Mouse (Mus musculus): ENCODE measurements around the gene Sdhaf2.

Gene Sdhaf2

DNA sequence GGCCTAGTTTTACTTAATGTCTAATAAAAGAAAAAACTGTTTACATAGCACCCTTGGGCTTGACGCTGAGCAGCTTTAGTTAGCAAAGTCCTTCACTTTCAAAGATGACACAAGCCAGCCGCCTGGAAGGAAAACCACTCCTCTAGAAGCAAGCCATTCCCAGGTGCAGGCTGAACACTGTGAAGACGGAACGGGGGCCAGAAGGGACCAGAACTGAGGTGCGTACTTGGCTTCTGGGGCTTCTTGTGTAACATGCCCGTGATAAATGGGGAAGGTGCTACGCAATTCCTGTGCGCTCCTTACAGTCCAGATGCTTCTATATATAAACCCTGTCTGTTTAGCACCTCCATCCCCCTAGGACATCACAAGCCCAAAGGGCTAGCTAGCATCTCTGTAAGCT is 25.4 kb downstream of the Sdhaf2 start:
- no peak for DNase-seq (ENCODE audit: low read depth in 1 of 2, low spot score in 2 of 2)

DNA sequence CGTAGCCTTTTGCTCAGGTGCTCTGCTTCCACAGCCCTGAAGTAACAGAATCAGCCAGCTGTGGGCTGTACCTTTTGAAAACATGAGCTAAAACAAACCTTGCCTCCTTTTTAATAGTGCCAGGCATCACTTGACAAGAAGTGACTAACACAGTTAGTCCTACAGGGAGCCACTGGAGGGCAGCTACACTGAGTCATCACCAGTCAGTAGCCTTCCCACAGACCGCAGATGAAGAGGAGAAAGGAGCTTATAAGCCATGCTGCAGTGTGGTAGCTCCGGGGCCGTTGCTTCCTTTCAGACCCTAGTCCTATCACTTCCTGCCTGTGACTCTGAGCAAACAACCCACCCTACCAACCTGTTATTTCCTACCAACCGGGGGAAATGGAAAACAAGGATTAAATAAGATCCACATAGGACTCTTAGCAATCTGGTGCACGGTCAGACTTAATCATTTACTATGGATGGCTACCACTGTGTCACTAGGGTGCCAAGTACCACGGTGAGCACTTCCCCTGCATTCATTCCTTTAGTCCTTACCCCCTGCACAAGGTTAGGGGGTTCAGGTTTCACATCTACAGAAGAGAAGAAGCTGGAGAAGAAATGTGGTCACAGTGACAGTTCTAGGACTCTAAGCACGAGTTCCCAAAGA is 28.3 kb downstream of the Sdhaf2 start:
- no peak for DNase-seq (ENCODE audit: low read depth in 1 of 2, low spot score in 2 of 2)

DNA sequence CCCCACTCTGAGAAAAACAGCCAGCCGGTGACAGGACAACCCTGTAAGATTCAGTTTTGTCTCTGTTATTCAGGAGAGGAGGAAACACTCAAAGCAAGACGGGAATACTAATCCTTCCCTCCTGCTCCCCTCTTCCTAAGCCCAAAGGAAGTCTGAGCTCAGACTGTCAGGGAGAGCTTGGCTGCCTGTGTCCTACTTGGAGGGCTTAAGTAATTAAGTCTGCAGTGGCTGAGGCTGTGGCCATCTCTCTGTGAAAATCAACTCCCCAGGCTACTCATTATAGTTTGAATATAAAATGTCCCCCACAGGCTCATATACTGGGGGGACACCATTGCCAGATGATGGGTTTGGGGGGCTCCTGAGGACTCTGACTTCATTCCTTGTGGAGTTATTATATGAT is 29.0 kb downstream of the Sdhaf2 start:
- no peak for DNase-seq (ENCODE audit: low read depth in 1 of 2, low spot score in 2 of 2)

DNA sequence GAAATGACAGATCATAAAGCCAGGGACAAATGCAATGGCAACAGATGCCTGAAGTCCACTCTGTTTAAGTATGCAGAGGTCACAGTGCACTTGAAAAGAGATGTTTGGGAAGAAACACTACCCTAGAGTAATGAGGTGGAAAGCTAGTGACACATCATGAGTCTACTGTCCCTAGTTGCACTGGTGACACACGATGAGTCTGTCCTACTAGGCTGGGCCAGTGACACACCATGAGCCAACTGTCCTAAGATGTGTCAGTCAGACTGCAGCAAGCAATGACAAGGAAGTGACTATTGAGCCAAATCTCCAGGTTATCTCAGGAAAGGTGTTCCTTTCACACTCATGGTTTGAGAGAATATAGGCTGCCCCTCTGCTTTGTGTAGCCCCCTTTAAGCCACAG is 30.3 kb downstream of the Sdhaf2 start:
- DNase-seq (ENCODE audit: low read depth in 1 of 2, low spot score in 2 of 2): no peak

DNA sequence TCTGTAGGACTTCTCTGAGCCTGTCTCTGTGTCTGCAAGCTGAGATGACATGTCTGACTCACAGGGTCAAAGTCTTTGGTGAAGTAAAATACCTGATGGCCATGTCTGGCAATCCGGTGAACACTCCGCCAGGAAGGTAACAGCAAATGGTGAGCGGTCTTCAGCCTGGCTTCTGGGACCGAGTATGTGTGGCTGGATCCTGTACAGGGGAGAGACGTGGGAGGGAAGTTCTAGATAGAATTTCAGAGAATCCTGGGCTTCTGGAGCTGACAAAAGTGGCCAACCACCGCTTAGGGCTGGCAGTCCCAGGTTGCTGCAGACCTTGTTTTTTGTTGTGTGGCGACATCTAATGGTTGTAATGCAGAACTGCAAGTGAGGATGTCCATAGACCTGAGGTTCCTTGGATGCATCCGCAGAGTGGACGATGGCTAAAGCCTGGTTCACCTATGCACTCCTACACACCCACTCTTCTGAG is 39.6 kb downstream of the Sdhaf2 start:
- no peak for DNase-seq (ENCODE audit: low read depth in 1 of 2, low spot score in 2 of 2)

DNA sequence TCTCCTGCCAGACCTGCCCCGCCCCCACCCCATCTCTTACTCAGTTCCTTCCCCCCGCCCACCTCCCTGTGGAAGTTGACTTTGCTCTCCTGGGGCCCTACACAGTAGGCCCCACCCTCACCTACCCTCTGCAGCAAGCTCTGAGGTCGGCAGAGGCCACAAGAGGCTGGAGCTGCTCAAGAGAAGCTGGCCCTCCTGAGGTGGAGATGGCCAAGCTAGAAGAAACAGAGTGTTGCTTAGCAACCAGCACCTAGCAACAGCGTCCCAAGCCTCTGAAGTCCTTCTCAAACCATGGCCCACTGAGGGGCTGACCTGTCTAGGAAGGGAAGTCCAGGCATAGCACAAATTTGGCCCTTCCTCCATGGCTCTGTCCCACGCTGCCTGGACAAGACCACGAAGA is 43.2 kb downstream of the Sdhaf2 start, which contains the start of gene Ppp1r32:
Gene Ppp1r32, minus strand, starts transcription at position 226 of the 400 bp plus-strand sequence.
- no peak for DNase-seq (ENCODE audit: low read depth in 1 of 2, low spot score in 2 of 2)

DNA sequence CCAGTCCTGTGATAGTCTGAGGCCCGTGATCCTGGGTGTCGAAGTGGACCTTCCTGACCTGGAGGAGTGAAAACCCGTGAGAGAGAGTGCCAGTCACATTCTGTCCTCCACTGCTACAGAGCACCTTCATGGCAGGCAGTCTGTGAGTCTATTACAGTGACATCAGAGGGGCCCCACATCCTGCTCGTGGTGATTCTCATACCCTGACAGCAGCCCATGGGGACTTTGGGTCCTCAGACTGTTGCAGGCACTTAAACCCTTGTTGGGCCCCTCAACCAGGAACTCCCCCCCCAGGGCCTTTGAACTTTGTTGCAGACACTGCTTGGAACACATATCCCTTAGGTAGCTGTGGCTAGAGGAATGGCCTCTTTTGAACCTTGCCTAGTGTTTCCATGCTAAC is 46.4 kb downstream of the Sdhaf2 start:
- no peak for DNase-seq (ENCODE audit: low read depth in 1 of 2, low spot score in 2 of 2)

DNA sequence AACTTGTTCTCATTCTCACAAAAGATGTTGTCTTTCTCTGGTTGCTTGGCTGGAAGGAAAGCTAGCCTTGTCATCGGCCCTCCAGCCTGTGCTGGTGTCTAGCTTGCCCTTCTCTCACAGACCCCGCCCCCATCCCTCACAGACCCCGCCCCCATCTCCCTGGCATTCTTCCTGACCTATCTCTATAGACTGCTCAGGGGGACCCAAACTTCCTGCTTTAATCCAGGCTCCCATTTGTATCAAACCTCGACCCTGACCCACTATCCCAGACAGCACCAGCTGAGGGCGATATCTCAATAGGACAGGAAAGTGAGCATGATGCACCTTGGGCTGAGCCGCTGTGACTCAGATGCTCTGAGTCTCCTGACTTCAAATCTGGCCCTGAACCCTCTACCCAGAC is 52.2 kb downstream of the Sdhaf2 start:
- DNase-seq (ENCODE audit: low read depth in 1 of 2, low spot score in 2 of 2): no peak

DNA sequence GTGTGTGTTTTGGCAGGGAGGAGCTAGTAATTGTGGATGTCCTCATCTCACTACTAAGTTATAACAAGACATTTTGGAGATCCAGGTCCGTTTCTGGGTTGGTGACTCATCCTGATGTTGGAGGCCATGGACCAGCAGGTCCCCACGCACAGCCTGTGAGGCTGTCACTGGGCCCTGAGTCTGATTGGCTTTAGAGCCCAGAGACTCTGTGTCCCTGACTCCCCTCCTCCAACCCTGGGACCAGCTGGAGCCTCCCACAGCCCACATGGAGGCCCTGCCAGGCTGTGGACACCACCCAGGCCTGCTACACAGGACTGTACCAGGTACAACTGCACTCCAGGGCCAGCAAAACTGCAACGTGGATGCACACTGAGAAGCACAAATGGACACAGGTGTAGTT is 53.0 kb downstream of the Sdhaf2 start:
- DNase-seq (ENCODE audit: low read depth in 1 of 2, low spot score in 2 of 2): no peak

DNA sequence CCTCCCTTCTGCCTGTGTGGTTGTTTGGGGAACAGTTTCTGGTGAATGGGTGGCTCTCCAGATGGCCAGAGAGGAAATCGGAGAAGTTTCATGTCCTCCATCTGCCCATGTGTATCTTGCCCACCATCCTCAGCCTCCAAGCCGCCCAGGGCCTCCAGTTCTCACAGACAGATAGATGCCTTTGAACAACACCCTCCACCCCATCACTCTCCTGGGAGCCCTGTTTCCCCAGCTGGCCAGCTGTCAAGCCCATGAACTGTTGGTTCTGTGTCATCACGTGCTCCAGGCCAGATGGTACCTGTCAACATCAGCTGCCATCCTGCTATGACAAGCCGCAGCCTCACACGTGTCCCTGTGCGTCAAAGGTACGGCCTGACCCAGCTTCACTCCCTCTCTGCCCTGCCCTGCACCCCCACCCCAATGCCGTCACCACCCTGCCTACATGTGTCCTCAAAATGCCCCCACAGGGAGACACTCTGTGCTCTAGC is 56.7 kb downstream of the Sdhaf2 start:
- DNase-seq (ENCODE audit: low read depth in 1 of 2, low spot score in 2 of 2): no peak

DNA sequence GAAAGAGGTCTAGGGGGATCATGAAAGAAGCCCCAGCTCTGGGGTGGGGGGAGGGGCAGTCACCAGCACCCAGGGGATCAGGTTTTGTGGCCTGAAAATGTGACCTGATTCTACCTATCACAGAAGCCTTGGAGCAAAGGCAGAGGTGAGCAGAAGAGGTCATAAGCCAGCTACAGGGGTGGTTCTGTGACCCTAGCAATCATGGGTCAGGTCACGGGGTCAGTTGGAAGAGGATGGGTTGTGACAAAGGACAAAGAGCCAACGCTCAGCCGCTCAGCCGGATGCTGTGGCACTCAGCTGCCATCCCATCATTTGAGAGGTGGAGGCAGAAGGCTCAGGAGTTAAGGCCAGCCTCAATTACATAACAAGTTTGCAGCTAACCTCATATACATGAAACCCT is 61.5 kb downstream of the Sdhaf2 start:
- DNase-seq (ENCODE audit: low read depth in 1 of 2, low spot score in 2 of 2): no peak

DNA sequence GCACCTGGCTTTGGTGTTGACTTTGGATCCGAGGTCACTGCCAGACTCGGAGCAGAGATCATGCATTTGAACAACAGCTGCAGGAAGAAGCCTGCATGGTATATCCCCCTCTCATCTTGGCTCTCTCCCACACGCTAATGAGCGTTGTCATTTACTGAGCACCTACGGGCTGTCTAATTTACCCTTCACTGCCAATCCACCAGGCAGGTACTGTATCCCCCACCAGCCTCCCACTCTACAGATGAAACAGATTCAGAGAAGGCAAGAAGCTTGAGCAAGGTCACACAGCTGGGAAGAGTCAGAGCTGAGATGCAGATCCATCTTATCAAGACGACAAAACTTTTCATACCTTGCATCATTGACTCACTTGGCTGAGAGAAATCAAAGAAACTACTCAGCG is 64.4 kb downstream of the Sdhaf2 start:
- no peak for DNase-seq (ENCODE audit: low read depth in 1 of 2, low spot score in 2 of 2)

DNA sequence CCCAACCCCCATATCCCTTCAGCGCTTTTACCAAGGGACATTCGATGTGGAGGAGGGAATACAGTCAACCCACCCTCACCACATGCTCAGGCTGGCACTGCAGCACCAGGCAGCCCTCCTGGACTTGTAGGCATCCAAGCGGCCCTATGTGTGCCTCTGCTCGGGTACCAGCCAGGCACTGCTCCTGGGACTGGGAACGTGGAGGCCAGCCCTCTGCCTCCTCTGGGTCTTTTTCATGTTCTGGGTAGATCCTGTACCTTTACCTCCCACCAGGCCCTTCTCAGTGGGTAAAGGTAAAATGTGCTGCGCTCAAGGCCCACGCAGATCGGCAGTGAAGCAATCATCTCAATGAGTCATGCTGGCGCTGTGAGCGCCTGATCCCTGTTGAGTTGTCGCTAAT is 66.0 kb downstream of the Sdhaf2 start:
- no peak for DNase-seq (ENCODE audit: low read depth in 1 of 2, low spot score in 2 of 2)

DNA sequence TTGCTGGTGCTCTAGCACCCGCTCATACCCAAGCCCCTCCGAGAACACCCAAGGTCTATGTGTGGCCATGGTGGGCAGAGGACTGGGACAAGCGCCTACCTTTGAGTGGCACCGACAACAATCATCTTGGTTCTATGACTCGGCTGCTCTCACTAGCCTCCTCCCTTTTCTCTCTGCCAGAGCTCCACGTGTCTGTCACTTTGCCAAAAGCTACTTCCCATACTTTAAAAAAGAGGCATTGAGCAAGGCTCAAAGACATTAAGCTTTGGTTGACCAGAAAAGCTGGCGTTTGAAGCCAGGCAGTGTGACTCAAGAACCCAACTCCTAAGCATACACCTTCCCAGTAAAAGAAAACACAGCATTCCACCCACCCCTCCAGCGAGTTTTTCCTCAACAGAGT is 67.8 kb downstream of the Sdhaf2 start:
- DNase-seq (ENCODE audit: low read depth in 1 of 2, low spot score in 2 of 2): no peak

DNA sequence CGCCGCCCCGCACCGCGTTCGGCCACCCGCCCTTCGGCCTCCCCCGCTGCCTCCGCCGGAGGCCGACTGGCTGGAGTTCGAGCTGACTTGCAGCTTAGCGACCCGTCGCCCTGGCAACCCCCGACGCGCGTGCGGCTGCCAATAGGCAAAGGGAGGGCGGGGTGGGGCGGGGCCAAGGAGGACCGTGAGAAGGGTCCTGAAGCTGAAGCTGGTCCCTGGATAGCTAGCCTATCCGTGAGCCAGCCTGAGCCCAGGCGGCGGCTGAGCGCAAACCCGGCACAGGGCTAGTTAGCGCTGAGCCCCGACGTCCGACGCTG is 68.5 kb downstream of the Sdhaf2 start:
- no peak for DNase-seq (ENCODE audit: low read depth in 1 of 2, low spot score in 2 of 2)

DNA sequence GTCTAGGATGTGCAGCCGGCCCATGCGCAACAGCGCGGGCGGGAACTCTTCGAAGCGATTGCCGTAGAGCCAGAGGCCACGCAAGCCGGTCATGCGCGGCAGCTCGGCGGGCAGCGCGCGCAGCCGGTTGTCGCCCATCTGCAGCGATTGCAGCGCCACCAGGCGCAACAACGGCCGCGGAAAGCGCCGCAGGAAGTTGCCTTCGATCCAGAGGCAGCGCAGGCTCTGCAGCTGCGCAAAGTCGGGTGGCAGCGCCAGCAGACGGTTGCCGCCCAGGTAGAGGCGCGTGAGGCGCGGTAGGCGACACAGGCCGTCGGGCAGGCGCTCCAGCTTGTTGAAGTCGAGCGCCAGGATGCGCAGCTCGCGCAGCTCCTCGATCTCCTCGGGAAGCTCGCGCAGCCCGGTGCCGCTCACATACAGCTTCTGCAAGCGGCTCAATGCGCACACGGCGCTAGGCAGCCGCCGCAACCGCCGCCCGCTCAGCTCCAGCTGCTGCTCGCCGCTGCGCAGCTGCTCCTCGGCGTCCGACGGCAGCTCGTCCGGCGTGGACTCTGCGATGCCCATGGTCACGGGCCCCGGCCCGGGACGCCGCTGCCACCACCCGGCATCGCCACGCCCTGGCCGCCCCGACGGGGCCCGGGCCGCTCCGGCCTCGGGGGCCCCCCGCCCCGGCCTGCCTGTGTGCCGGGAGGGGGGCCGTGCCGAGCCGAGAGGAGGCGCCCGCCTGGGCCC is 69.0 kb downstream of the Sdhaf2 start, which contains the start of gene Lrrc10b:
Gene Lrrc10b, minus strand, starts transcription at position 722 of the 732 bp plus-strand sequence.
- DNase-seq (ENCODE audit: low read depth in 1 of 2, low spot score in 2 of 2): no peak

DNA sequence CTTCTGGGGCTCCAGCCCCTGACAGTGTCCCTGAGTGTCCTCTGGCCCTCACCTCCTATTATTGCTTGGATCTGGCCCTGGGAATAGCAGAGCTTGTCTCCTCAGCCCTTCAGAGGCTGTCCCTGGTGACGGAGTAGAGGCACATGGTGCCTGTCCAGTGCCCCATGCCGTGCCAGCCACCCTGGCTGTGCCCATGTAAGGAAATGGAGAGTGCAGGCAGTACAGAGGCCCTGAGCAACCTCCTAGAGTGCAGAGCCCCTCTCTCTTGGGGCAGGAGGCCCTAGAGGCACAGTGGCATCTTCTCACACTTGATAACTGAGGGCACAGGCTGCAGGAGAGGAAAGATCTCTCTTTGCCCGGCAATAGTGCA is 70.5 kb downstream of the Sdhaf2 start:
- no peak for DNase-seq (ENCODE audit: low read depth in 1 of 2, low spot score in 2 of 2)

DNA sequence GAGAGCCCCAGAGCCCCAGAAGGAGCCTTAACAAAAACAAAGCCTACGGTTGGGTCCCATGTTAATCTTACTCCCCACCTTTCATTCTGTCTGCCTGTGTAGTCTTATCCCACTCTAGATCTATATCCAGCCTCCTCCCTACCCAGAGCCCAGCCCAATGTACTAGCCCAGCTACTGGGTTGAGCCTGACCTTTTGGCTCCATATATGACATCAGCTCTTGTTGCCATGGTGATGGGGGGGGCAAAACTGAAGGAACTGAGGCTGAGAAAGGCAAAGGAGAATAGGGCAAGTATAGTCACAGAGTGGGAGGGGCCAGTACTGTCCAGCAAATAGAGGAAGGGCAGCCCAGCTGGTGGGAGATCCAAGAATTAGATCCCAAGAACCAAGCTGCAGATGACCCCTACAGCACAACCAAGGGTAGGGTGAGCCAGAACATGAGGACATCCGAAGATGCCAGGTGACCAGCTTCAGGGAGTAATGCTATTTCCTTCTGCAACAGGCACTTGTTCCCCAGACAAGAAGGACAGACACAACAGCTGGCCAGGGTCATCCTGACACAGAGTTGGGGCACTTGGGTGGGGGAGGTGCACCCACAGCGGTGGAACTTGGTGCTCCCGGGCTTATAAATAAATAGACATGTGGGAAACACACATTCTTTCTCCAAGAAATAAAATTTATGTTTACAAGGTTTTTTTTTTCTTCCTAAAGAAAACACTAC is 71.1 kb downstream of the Sdhaf2 start:
- no peak for DNase-seq (ENCODE audit: low read depth in 1 of 2, low spot score in 2 of 2)
